Mouse (Mus musculus) NIH3T3 (cell line): ENCODE results near the gene Ell2.
"Not testable (repeated sequence)": the region's sequence is repeated elsewhere in the genome, so short reads cannot be mapped to it uniquely, and the experiment has no call there.

Experiments
- DNase-seq: peaks from one replicate; pipeline ENCODE4 v3.0.0-alpha.2; 2012; ENCODE audit warnings: low read depth

The Ell2 gene

GRCm38 (mm10) chr13:75706457-75706856 lies at the start of gene Ell2:
Gene Ell2 (plus strand): TSS chr13:75706757.
- DNase-seq = no peak

- DNase-seq = no peak
Observed at GRCm38 (mm10) chr13:75685438-75685837, 21.1 kb upstream of the Ell2 start.

- DNase-seq = no peak
Observed at GRCm38 (mm10) chr13:75686995-75687394, 19.6 kb upstream of the Ell2 start.

GRCm38 (mm10) chr13:75691625-75692024 lies 14.9 kb upstream of the Ell2 start:
- DNase-seq = no peak

GRCm38 (mm10) chr13:75693081-75693480 lies 13.5 kb upstream of the Ell2 start:
- no peak for DNase-seq

GRCm38 (mm10) chr13:75702814-75703213 lies 3.7 kb upstream of the Ell2 start:
- DNase-seq = no peak

- peak; percentile 94 for DNase-seq
Observed at GRCm38 (mm10) chr13:75706882-75707816, 592 bp downstream of the Ell2 start.

GRCm38 (mm10) chr13:75707821-75708636 lies 1.5 kb downstream of the Ell2 start:
- DNase-seq = peak; percentile 71

- DNase-seq = no peak
Observed at GRCm38 (mm10) chr13:75708637-75709002, 2.1 kb downstream of the Ell2 start.

GRCm38 (mm10) chr13:75709026-75709778 lies 2.6 kb downstream of the Ell2 start:
- peak; percentile 52 for DNase-seq

- peak; percentile 9 for DNase-seq
Observed at GRCm38 (mm10) chr13:75710152-75710551, 3.6 kb downstream of the Ell2 start.

GRCm38 (mm10) chr13:75711517-75711916 lies 5.0 kb downstream of the Ell2 start:
- DNase-seq = not testable (repeated sequence)

- DNase-seq = not testable (repeated sequence)
Observed at GRCm38 (mm10) chr13:75712544-75712943, 6.0 kb downstream of the Ell2 start.

GRCm38 (mm10) chr13:75714407-75714806 lies 7.8 kb downstream of the Ell2 start:
- DNase-seq = no peak

GRCm38 (mm10) chr13:75717638-75718302 lies 11.2 kb downstream of the Ell2 start:
- DNase-seq = no peak

- DNase-seq = no peak
Observed at GRCm38 (mm10) chr13:75718376-75718775, 11.8 kb downstream of the Ell2 start.

- DNase-seq = no peak
Observed at GRCm38 (mm10) chr13:75719645-75720044, 13.1 kb downstream of the Ell2 start.

- DNase-seq = no peak
Observed at GRCm38 (mm10) chr13:75726569-75727373, 20.2 kb downstream of the Ell2 start.

GRCm38 (mm10) chr13:75727932-75728331 lies 21.4 kb downstream of the Ell2 start:
- no peak for DNase-seq

GRCm38 (mm10) chr13:75729834-75730233 lies 23.3 kb downstream of the Ell2 start:
- no peak for DNase-seq

GRCm38 (mm10) chr13:75730717-75731116 lies 24.2 kb downstream of the Ell2 start:
- DNase-seq = no peak
